Mouse (Mus musculus): ENCODE measurements at regions not wholly inside any gene's neighbourhood (a gene's known extent, or its start where the extent isn't known, plus 50 kb on each side); places are given as distances from the start of the nearest gene placed in this dataset.
A peak's percentile ranks its signal among the peaks of the same experiment; 100 is the strongest.

DNA sequence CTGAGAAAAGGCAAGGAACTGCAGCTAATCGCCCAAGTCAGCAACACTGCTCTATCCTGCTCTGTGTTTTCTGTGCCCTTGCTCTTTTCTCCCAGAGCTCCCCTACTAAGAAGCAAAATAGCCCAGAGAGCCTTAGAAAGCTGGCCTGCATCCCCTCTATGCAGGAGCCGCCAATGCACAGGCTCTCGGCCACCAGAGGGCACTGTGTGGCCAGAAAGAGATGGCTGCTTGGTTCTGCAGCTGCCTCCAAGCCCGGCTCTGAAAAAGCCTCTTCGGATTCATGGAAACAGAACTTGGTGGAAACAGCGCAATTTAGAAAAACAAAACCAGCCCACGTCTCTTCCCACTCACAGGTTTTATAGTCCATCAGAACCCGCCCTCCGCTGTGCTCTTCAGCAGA, 1628.4 kb upstream of the Gm6569 start:
- intact Hi-C loops (cut with DNase I): loop anchor here (2.0 to 5.0 kb wide), 2 partner anchors 817 to 836 kb away; no protein-coding TSS in a partner anchor
- 14% methylated on average over 9 of the region's 9 CpGs for WGBS
- H3K4me3 ChIP-seq: no peak overlapping the region
- no peak overlapping the region for H3K9ac ChIP-seq (ENCODE audit: low read depth, low read length)
- no peaks in the 10 kb centered on the region for H3K4me1 ChIP-seq (ENCODE audit: control insufficient read depth, insufficient read depth, low read length)
- H3K79me2 ChIP-seq (replicated peaks; ENCODE audit: control insufficient read depth, insufficient read depth, low read length): no peaks in the 10 kb centered on the region
- TF ChIP-seq EP300 (IDR thresholded peaks at IDR 0.05; ENCODE audit: insufficient read depth, low read depth, low read length) (no peak), CTCF (IDR thresholded peaks at IDR 0.05) (peak; percentile 78), POLR2A (IDR thresholded peaks at IDR 0.05; ENCODE audit: insufficient read depth, low read depth, low read length) (no peak)
- DNase-seq: peak; percentile 31 to 55
- H3K27ac ChIP-seq: no peak overlapping the region
- H3K27me3 ChIP-seq (ENCODE audit: control insufficient read depth, insufficient read depth, low read length): no peaks in the 10 kb centered on the region
- no peaks in the 10 kb centered on the region for H3K36me3 ChIP-seq (ENCODE audit: control insufficient read depth, insufficient read depth, low read length)

- Histone ChIP-seq H3K27me3 (ENCODE audit: control insufficient read depth, insufficient read depth, low read length) (no peaks in the 10 kb centered on the region), H3K4me1 (ENCODE audit: control insufficient read depth, insufficient read depth, low read length) (no peaks in the 10 kb centered on the region), H3K9ac (ENCODE audit: low read depth, low read length) (no peak overlapping the region), H3K79me2 (replicated peaks; ENCODE audit: control insufficient read depth, insufficient read depth, low read length) (no peaks in the 10 kb centered on the region), H3K27ac (no peak overlapping the region), H3K36me3 (ENCODE audit: control insufficient read depth, insufficient read depth, low read length) (no peaks in the 10 kb centered on the region), H3K4me3 (no peak overlapping the region)
- TF ChIP-seq CTCF (IDR thresholded peaks at IDR 0.05): no peak
- no peak for TF ChIP-seq POLR2A (IDR thresholded peaks at IDR 0.05; ENCODE audit: insufficient read depth, low read depth, low read length)
- no peak for TF ChIP-seq EP300 (IDR thresholded peaks at IDR 0.05; ENCODE audit: insufficient read depth, low read depth, low read length)
- WGBS: 44% methylated on average over 4 of the region's 4 CpGs
- intact Hi-C loops (cut with DNase I): loop anchor here (2.0 to 5.0 kb wide), 2 partner anchors 815 to 835 kb away; no protein-coding TSS in a partner anchor
- no peak for DNase-seq
Observed at GRCm38 (mm10) chr15:72207589-72207988, 1626.8 kb upstream of the Gm6569 start.

DNA sequence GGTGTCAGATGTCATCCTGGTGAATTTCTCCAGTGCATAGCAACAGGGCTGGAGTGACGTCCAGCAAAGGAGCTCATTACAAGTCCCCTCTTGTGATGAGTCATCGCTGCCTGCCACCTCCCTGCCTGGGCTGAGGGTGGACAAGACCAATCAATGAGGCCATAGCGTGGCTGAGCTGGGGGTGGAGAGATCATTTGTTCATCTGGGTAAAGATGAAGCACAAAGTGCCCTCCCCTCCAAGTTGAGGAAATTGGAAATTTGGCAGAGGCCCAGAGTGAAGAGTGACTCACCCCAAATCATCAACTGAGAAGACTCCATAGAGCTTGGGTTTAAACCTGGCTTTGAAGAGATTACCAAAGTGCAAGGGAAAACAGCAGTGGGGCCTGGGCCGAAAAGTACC, 1626.3 kb upstream of the Gm6569 start:
- WGBS: 44% methylated on average over 4 of the region's 4 CpGs

DNA sequence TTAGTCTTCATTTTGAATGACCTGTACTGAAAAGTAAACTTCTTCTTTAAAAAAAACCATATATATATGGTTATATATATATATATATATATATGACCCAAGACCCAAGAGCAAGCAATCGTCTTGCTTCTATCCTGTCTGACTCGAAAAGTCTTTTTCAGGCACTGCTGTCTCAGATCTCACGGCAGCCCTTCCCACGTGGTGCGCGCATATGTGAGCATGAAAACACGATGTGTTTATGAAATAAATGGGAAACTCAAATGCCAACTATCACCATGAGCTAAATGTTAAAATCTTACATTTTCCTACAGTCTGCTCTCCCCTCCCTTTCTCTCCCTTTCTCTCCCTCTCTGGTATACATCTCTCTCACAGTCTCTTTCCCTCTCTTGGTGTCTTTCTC, 1625.4 kb upstream of the Gm6569 start:
- intact Hi-C loops (cut with DNase I): loop anchor here (5.0 kb wide), 1 partner anchor 833 kb away; no protein-coding TSS in a partner anchor

More for the DNA sequence above, 1626.3 kb upstream of the Gm6569 start:
- intact Hi-C loops (cut with DNase I): loop anchor here (5.0 kb wide), 1 partner anchor 834 kb away; no protein-coding TSS in a partner anchor
- Histone ChIP-seq H3K4me3 (no peak overlapping the region), H3K36me3 (ENCODE audit: control insufficient read depth, insufficient read depth, low read length) (no peaks in the 10 kb centered on the region), H3K9ac (ENCODE audit: low read depth, low read length) (no peak overlapping the region), H3K27ac (no peak overlapping the region), H3K27me3 (ENCODE audit: control insufficient read depth, insufficient read depth, low read length) (no peaks in the 10 kb centered on the region), H3K79me2 (replicated peaks; ENCODE audit: control insufficient read depth, insufficient read depth, low read length) (no peaks in the 10 kb centered on the region), H3K4me1 (ENCODE audit: control insufficient read depth, insufficient read depth, low read length) (no peaks in the 10 kb centered on the region)
- no peak for DNase-seq
- TF ChIP-seq EP300 (IDR thresholded peaks at IDR 0.05; ENCODE audit: insufficient read depth, low read depth, low read length) (no peak), POLR2A (IDR thresholded peaks at IDR 0.05; ENCODE audit: insufficient read depth, low read depth, low read length) (no peak), CTCF (IDR thresholded peaks at IDR 0.05) (no peak)

DNA sequence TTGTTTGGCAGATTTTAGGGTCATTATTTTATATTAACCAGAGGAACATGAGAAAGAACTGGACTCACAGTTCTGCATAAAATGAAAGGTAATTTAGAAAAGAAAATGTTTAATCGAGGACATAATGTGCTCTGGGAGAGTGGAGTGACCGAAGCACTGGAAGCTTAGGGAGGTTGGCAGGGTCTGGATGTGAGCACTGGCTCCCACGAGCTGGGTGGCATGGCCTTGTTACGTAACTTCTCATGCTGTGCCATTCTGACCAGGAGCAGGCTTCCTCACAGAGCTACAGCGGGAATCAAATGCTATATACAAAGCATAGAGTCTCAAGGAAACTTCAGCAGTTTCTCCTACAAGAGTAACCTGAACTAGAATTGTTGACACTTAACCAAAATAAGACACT, 1616.6 kb upstream of the Gm6569 start:
- WGBS: 76% methylated on average over 5 of the region's 5 CpGs
- no peak overlapping the region for H3K9ac ChIP-seq (ENCODE audit: low read depth, low read length)
- H3K27ac ChIP-seq: no peak overlapping the region
- H3K79me2 ChIP-seq (replicated peaks; ENCODE audit: control insufficient read depth, insufficient read depth, low read length): no peaks in the 10 kb centered on the region
- DNase-seq: no peak
- intact Hi-C loops (cut with DNase I): no loop called here
- no peak for TF ChIP-seq POLR2A (IDR thresholded peaks at IDR 0.05; ENCODE audit: insufficient read depth, low read depth, low read length)
- TF ChIP-seq EP300 (IDR thresholded peaks at IDR 0.05; ENCODE audit: insufficient read depth, low read depth, low read length): no peak
- no peak for TF ChIP-seq CTCF (IDR thresholded peaks at IDR 0.05)
- no peak overlapping the region for H3K4me3 ChIP-seq
- no peaks in the 10 kb centered on the region for H3K36me3 ChIP-seq (ENCODE audit: control insufficient read depth, insufficient read depth, low read length)
- no peaks in the 10 kb centered on the region for H3K27me3 ChIP-seq (ENCODE audit: control insufficient read depth, insufficient read depth, low read length)
- no peaks in the 10 kb centered on the region for H3K4me1 ChIP-seq (ENCODE audit: control insufficient read depth, insufficient read depth, low read length)

More for the DNA sequence above, 1625.4 kb upstream of the Gm6569 start:
- Histone ChIP-seq H3K4me1 (ENCODE audit: control insufficient read depth, insufficient read depth, low read length) (no peaks in the 10 kb centered on the region), H3K27ac (no peak overlapping the region), H3K4me3 (no peak overlapping the region), H3K27me3 (ENCODE audit: control insufficient read depth, insufficient read depth, low read length) (no peaks in the 10 kb centered on the region), H3K36me3 (ENCODE audit: control insufficient read depth, insufficient read depth, low read length) (no peaks in the 10 kb centered on the region), H3K79me2 (replicated peaks; ENCODE audit: control insufficient read depth, insufficient read depth, low read length) (no peaks in the 10 kb centered on the region), H3K9ac (ENCODE audit: low read depth, low read length) (no peak overlapping the region)
- DNase-seq: no peak
- WGBS: 83% methylated on average over 7 of the region's 7 CpGs
- TF ChIP-seq EP300 (IDR thresholded peaks at IDR 0.05; ENCODE audit: insufficient read depth, low read depth, low read length) (no peak), POLR2A (IDR thresholded peaks at IDR 0.05; ENCODE audit: insufficient read depth, low read depth, low read length) (no peak), CTCF (IDR thresholded peaks at IDR 0.05) (no peak)

DNA sequence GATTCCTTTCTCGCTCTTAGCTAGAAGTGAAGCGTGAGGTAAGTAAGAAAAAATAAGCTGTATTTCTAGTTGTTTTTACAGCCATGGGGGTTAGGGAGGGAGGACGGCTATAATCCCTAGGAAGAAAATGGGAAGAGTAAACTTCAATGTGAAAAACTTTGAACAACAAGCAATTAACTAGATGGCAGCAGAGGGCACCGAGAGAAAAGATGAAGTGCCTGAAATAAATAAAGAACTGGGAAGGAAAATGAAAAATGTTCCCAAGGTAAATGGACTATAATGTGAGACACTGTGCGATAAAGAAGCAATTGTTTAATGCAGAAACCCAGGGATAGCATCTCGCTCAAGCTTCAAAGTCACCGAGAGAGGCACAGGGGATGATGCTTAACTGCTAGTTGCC, 1614.4 kb upstream of the Gm6569 start:
- no peak for DNase-seq
- Histone ChIP-seq H3K9ac (ENCODE audit: low read depth, low read length) (no peak overlapping the region), H3K36me3 (ENCODE audit: control insufficient read depth, insufficient read depth, low read length) (no peaks in the 10 kb centered on the region), H3K4me3 (no peak overlapping the region), H3K27ac (no peak overlapping the region), H3K79me2 (replicated peaks; ENCODE audit: control insufficient read depth, insufficient read depth, low read length) (no peaks in the 10 kb centered on the region), H3K27me3 (ENCODE audit: control insufficient read depth, insufficient read depth, low read length) (no peaks in the 10 kb centered on the region), H3K4me1 (ENCODE audit: control insufficient read depth, insufficient read depth, low read length) (no peaks in the 10 kb centered on the region)
- intact Hi-C loops (cut with DNase I): no loop called here
- 74% methylated on average over 7 of the region's 7 CpGs for WGBS
- no peak for TF ChIP-seq EP300 (IDR thresholded peaks at IDR 0.05; ENCODE audit: insufficient read depth, low read depth, low read length)
- no peak for TF ChIP-seq CTCF (IDR thresholded peaks at IDR 0.05)
- no peak for TF ChIP-seq POLR2A (IDR thresholded peaks at IDR 0.05; ENCODE audit: insufficient read depth, low read depth, low read length)

Data from heart, adult 2 months (tissue).